34 mouse cellular contexts compared by ENCODE assay signal in the genomic region with DNA sequence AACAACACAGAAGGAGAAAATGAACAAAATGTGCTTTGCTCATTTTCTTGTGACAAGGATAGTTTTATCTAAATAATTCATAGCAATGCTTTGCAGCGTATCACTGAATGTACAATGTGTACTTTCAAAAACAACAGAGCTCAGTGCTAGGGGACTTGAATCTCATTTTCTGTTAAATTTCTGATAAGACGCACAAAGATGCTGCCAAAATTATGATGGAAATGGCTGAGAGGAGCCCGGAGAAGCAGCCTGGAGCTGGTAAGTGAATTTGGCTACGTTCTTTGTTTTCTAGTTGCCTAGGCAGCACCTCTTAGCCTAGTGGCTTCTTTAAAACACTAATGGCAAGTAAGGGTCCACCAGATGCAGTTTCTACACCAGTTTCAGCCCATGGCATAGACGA. TPM values are rescaled to one million over a fixed set of nuclear protein-coding genes. Genes with fewer than 3 reads are reported as not detected.
DNase-seq lines count a peak whose midpoint lies in the region; ATAC-seq and TF ChIP-seq lines count a peak whose summit lies in the region.
"Had no signal": no experiment of that assay in that cellular context is flagged by ENCODE, and none has a peak within 500 bp of the region (broad histone marks: within the 10 kb centered on the region; RNA-seq: fewer than 3 reads in every experiment).

No protein-coding gene starts in this region.

- no peaks in the 10 kb centered on the region for H3K36me3 ChIP-seq in testis, adult 2 months (ENCODE audit: control insufficient read depth, insufficient read depth, low read length)
- H3K36me3 ChIP-seq: embryonic facial prominence, embryonic 13.5 days; G1E; heart, embryonic 10.5 days; kidney, embryonic 15.5 days; limb, embryonic 13.5 days; liver, embryonic 12.5 days; midbrain, embryonic 13.5 days had no signal

- no peaks in the 10 kb centered on the region for H3K27me3 ChIP-seq in testis, adult 2 months (ENCODE audit: control insufficient read depth, insufficient read depth, low read length)
- H3K27me3 ChIP-seq: embryonic facial prominence, embryonic 13.5 days; kidney, embryonic 15.5 days; limb, embryonic 13.5 days; liver, embryonic 12.5 days; megakaryocyte, embryonic 14.5 days; midbrain, embryonic 13.5 days; Patski had no signal

- no peak overlapping the region for H3K4me3 ChIP-seq in testis, adult 2 months (ENCODE audit: control insufficient read depth, low read depth, low read length)
- H3K4me3 ChIP-seq: embryonic facial prominence, embryonic 13.5 days; gastrocnemius, adult 2 months; heart, embryonic 10.5 days; kidney, embryonic 15.5 days; limb, embryonic 13.5 days; liver, embryonic 12.5 days; megakaryocyte, embryonic 14.5 days; midbrain, embryonic 13.5 days had no signal

- H3K4me1 ChIP-seq in testis, adult 2 months (ENCODE audit: control insufficient read depth, insufficient read depth, low read length), result peaks cover 2% of the 10 kb centered on the region; the same call in 1 of the 2 replicates
- H3K4me1 ChIP-seq: embryonic facial prominence, embryonic 13.5 days; kidney, embryonic 15.5 days; limb, embryonic 13.5 days; liver, embryonic 12.5 days; midbrain, embryonic 13.5 days had no signal

- peak; percentile 52 for ATAC-seq in frontal cortex, adult (ENCODE audit: low TSS enrichment)
- ATAC-seq: forebrain, embryonic 16.5 days; hindbrain, embryonic 16.5 days; liver, embryonic 12.5 days; lung, postnatal 0 days; midbrain, embryonic 13.5 days; Patski had no signal

- DNase-seq in frontal cortex, postnatal 25 days (ENCODE audit: low spot score in 2 of 2), result no peak
- DNase-seq in layer of hippocampus, adult 11-12 months (ENCODE audit: low spot score), result peak; percentile 12
- DNase-seq in layer of hippocampus, postnatal 10 days (ENCODE audit: low spot score in 2 of 2), result no peak
- DNase-seq in testis, postnatal 10 days (ENCODE audit: low spot score), result no peak
- DNase-seq in frontal cortex, postnatal 14 days (ENCODE audit: low spot score in 2 of 2), result no peak
- DNase-seq: adrenal gland, postnatal 14 days; cerebellum, adult 18-20 months; cerebellum, postnatal 10 days; gastrocnemius, adult 2 months; kidney, adult 18-20 months; kidney, postnatal 25 days; lung, adult 18-20 months; lung, postnatal 4 days; retina, postnatal 1 day; right cerebral cortex, postnatal 14 days; thymus, adult 2 months; thymus, postnatal 4 days had no signal

- peak overlapping the region; percentile 77 for H3K27ac ChIP-seq in testis, adult 2 months (ENCODE audit: control insufficient read depth, insufficient read depth, low read depth, low read length)
- H3K27ac ChIP-seq: embryonic facial prominence, embryonic 13.5 days; gastrocnemius, adult 2 months; heart, embryonic 10.5 days; kidney, embryonic 15.5 days; limb, embryonic 13.5 days; liver, embryonic 12.5 days; midbrain, embryonic 13.5 days had no signal

- TF ChIP-seq CTCF in testis, adult 2 months (IDR thresholded peaks at IDR 0.05; ENCODE audit: control insufficient read depth, insufficient read depth, insufficient replicate concordance, low read depth, low read length), result no peak

- TF ChIP-seq POLR2A in testis, adult 2 months (IDR thresholded peaks at IDR 0.05; ENCODE audit: control insufficient read depth, low read depth, low read length), result no peak

RNA-seq across cellular contexts. Expression of gene Ect2l, which starts 28.4 kb away (rescaled TPM):
- total RNA-seq in layer of hippocampus, postnatal 10 days (2021), result under 1 TPM; 0.74 to 0.80 TPM
- polyA plus RNA-seq in testis, adult 2 months (2012; rRNA removed), result 0.16 and 0.43 TPM in 2 replicates
- total RNA-seq: adrenal gland, postnatal 14 days; common myeloid progenitor, adult 5-6 weeks; gastrocnemius, adult 2 months; monocyte, adult 5-6 weeks had no signal
- polyA plus RNA-seq: G1E; Patski; small intestine, adult 2 months had no signal

RNA-seq across cellular contexts. Expression of gene Ccdc28a, which starts 52.6 kb away (rescaled TPM):
- 10 to 100 TPM in 1 of 2 experiments, 1 to 10 TPM in 1; 9.6 to 12.4 TPM for total RNA-seq in layer of hippocampus, postnatal 10 days (2021)
- polyA plus RNA-seq in testis, adult 2 months (2012; rRNA removed), result 84.1 and 90.1 TPM in 2 replicates
